Mouse (Mus musculus) heart, adult 18-20 months (tissue): ENCODE data around the gene 2210011C24Rik. TPM values are rescaled to one million over a fixed set of nuclear protein-coding genes. Genes with fewer than 3 reads are reported as not detected.
A peak's percentile ranks its signal among the peaks of the same experiment; 100 is the strongest.
"Not testable (repeated sequence)": the region's sequence is repeated elsewhere in the genome, so short reads cannot be mapped to it uniquely, and the experiment has no call there.

Experiments used
- DNase-seq, 2 experiments: peaks; one replicate each; pipeline ENCODE4 v3.0.0; 2021 to 2022; ENCODE audit warnings: mixed read lengths in 1 of 2
- total RNA-seq, 2 experiments: library from RNA; stranded (reverse); gene quantifications; 2 replicates each; pipeline ENCODE4 v1.2.3; 2021

2210011C24Rik gene
- total RNA-seq, 2 experiments from 2014 or later, result 2.0 to 3.1 TPM

DNA sequence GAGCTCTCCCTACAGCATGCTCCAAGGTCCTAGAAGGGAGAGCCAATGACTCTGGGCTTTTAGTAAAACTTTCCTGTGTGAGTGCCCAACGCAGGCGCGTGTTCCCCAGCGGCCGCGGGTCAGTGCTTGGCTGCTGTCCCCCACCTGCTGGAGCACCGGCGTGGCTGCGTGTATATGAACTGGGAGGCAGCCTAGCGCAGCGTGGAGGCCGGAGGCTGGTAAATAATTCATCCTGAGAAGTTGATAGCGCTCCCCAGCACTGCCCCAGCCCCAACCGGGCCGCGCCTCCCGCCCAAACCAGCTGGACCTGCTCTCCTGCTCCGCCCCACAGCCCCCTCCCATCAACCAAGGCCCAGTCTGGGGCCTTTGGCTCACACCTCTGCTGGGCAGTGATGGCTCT, 9.1 kb upstream of the 2210011C24Rik start, which contains the start of gene Palm3:
Gene Palm3, plus strand, starts transcription at position 376 of the 400 bp plus-strand sequence.
- no peak for DNase-seq

DNA sequence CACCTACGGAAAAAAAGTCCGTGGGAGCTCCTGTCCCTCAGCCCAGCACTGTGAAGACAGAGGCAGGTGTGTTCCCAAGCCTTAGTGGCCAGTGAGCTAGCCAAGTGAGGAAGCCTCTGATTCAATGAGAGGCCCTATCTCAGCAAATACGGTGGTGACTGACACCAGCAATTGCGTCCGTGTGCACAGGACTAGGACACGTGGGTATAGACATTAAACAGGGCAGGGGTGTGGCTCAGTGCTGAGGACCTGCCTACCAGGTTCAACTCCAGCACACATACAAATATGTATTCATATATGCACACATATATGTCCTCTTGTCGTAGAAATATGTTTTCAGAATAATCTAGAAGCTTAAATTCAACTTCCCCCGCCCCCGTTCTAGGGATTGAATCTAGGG, 7.8 kb upstream of the 2210011C24Rik start:
- DNase-seq, result no peak

DNA sequence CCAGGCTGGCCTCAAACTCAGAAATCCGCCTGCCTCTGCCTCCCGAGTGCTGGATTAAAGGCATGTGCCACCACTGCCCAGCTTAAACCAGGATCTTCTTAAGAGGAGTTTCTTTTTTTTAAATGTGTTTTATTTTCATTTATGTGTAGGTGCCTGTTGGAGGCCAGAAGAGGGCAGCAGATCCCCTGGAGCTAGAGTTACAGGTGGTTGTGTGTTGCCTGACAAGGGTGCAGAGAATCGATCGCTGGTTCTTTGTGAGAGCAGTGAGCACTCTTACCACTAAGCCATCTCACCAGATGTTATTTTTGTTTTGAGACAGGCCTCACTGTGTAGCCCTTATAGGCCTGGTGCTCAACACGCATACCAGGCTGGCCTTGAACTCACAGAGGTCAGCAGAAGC, 3.9 kb upstream of the 2210011C24Rik start:
- no peak for DNase-seq

DNA sequence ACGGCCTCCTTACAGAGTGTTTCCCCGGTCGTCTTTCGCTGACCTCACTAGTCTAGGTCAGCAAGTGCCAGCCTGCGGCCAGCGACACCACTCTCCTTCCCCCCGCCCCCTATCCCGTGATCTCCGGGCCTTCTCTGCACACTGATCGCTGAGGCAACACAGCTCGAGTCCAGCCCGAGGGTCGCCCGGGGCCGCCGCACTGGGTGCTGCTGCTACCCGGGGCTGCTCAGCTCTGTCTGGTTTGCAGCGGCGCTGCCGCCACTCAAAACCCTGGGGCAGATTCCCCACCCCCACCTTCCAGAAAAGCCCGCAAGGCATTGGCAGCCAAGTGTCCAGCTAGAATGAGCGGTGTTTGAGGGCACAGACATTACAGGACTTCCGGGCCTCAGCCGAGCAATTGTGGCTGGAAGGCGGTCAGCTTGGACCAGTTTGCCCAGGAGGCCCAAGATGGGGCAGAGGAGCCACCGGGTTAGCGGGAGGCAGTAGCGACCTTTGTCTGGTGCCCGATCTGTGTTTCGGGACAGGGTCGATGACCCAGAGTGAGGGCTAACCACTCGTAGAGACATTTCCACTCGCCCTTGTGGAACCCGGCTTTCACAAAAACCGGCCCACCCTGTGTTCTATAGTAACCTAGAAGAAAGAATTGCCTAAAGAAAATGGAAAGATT, 661 bp upstream of the 2210011C24Rik start:
- DNase-seq, result peak; percentile 32 to 37

DNA sequence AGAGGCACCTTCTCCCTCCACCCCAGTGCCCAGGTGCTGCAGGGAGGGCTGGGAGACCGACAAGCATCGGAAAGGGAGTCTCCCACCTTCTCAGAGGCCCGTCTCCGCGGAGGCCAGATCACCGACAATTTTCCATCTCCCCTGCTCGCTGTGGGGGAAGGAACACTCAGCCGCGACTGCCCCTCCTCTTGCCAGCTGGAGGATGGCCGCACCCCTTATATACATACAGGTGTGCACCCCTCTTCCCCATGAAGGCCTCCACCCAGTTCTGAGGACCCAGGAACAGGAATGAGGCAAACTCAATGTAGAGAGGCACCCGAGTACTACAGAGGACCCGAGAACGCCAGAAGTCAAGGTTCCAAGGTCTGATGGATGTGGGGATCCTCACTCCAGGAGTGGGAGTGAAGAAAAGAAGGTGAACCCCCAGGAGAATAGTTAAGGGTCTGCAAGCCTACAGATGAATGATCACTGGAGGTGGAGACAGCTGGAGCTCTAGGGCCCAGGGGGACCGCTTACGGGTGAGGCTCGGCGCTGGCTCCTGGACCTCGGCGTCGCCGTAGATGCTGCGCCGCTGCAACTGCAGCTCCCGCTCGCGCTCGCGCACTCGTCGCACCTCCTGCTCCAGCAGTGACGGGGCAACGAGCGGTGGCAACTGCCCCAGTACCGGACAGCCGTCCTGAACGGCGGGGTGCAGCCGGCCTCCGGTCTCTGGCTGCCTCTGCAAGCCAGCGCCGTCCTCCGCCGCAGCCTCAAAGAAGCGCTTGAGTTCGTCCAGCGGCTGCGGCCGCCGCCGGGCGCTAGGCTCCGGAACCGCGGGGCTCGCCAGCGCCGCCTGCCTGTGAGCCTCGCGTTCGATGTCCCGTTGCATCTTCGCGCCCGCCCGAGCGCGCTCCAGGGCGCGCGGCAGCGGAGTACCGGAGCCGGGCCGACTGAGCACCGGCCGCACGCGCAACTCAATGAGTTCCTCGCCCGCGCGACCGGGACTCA, 1.1 kb downstream of the 2210011C24Rik start:
- peak; percentile 83 to 87 for DNase-seq

DNA sequence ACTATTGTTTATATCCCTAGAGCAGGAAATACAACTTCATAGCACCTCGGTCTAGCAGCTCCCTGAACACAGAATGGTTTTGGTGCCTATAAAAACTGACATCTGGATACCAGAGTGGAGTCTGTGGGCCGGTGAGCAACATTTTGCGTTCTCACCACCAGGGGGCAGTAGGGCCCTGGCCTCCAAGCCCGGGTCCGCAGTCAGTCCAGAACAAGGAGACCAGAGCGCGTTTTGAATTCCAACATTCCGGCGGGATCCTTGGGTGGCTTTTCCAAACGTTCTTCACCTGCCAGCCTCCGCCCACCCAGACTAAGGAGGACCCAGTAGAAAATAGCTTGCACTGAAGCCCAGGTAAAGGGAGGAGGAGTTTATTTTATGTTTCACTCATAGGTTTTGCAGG, 2.1 kb downstream of the 2210011C24Rik start:
- DNase-seq, result peak; percentile 88 to 91

DNA sequence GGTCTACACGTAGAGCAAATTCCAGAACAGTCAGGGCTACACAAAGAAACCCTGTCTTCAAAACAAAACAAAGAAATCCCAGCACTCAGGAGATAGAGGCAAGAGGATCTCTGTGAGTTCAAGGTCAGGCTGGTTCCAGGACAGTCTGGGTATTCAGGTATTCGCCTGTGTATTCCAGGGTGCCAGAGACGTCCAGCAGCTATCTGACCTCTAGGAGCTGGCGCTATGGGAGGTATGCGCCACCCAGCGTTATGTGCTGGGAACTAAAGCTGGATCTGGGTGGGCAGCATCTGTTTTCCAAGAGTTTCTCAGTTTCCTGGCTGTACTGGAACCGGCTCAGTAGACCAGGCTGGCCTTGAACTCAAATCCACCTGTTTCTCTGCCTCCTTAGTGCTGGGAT, 3.6 kb downstream of the 2210011C24Rik start:
- no peak for DNase-seq

DNA sequence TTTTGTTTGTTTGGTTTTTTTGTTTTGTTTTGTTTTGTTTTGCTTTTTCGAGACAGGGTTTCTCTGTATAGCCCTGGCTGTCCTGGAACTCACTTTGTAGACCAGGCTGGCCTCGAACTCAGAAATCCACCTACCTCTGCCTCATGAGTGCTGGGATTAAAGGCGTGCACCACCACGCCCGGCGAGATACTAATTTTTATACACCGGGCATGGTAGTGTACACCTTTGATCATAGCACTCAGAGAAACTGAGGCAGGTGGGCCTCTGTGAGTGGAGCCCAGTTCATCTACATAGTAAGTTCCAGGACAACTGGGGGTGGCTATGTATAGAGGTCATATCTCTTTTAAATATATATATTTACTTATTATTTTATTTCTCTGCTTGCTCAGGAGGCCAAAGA, 6.5 kb downstream of the 2210011C24Rik start:
- DNase-seq, result not testable (repeated sequence)

DNA sequence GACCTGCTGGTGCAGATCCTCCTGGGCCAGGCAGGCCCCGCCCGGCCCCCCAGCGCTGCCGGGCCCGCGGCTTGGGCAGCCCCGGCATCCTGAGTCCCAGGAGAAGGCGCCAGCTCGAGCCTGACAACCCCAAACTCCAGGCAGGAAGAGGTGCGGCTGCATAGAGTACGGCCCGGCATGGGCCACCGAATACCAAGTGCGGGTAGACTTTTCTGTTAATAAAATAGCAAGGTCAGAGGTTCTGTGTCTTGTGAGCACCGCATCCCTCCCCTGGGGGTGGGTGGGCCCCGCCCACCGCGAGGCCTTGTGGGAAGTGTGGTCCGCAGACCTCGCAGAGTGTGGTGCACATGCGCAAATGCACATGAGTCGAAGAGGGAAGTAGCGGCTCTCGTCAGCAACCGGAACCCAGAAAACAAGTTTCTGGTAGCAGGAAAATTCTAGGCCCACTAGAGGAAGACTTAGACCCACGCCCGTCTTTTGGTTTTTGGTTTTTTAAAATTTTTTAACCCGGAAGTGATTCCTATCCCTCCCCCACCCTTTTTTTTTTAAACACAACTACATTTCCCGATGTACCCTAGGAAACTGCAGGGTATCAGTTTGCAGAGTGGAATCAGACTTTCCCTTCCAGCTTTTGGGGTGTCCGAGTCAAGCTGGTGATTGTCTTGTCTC, 7.3 kb downstream of the 2210011C24Rik start:
- peak; percentile 96 to 97 for DNase-seq

DNA sequence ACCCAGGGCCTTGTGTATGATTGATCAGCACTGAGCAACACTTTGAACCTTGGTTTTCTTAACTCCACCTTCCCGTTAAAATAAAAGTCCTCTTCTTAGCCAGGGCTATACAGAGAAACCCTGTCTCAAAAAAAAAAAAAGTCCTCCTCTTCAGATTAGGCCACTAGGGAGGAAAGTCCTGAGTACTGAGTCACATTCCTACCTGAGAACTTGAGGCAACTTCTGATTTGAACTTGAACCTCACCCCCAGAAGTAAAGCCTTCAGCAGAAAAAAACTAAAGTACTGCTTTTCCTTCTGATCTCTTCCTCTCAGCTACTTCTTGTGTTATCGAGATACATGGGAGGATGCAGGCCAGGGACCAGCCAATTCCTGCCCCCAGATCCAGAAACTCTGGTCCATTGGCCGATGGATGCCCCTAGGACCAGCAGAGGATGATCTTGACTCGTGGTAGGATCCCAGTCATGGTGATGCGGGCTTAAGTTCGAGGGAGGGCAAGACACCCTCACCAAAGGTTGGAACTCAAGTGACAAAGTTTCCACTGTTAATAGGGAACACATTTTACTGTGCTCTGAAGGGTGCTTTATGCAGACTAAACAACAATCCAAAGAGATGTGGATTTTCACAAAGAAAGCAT, 8.2 kb downstream of the 2210011C24Rik start:
- no peak for DNase-seq

DNA sequence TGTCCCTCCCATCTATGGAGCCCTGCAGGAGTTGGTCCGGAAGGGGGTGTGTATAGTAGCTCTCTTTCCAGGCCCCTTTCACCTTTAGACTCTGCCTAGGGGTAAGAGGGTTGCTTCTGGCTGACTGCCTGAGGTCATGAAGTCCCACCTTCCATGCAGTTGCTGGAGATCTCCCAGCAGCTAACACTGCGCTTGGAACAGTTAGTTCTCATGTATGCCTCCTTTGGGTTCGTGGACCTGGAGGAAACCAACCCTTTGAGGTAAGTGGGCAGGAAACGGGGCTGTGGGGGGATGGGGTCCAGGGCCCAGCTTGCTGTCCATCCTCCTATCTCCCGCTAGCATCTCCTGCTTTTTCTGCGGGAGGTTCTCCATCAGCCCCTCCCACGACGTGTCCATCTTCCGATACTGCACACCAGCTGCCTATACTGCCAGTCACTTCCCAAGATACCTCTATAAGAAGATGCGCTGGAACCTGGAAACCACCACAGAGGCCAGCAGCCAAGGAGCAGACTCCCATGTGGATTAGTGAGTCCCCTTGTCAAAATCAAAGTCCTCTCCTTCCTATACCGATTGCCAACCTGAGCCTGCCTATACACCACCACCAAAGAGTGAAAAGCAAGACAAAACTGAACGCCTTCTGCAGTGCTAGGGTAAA, 8.9 kb downstream of the 2210011C24Rik start:
- no peak for DNase-seq

DNA sequence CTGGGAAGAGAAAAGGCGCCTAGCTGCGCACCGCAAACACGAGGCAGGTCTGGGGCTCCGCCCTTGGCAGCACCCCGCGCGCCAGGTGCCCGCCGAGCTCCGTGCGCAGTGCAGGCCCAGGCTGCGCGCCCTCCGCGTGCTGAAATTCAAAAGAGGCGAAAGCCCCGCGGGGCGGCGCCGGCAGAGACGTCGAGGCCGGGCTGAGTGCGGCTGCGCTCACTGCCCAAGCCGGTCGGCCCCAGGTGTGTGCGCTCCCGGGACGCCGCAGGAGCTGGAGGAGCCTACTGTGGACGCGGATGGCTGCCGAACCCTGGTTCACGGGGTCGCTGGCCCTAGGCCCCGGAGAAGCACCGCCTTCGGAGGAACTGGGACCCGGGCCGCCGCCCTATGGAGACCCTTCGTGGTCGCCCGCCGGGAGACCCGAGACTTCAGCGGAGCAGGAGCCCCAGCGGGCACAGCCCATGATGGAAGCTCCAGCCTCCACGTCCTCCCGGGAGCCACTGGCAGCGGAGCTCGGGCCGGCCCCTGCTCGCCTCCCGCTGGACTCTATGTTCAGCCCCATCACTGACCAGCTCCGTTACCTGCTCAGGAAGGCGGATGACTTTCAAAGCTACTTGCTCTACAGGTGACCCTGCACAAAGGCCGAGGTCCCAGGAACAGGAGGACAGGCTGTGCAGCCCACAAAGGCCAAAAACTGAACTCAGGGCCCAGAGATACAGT, 10.5 kb downstream of the 2210011C24Rik start, which contains the start of gene 1700067K01Rik:
Gene 1700067K01Rik, plus strand, starts transcription at position 222 of the 720 bp plus-strand sequence.
- no peak for DNase-seq

DNA sequence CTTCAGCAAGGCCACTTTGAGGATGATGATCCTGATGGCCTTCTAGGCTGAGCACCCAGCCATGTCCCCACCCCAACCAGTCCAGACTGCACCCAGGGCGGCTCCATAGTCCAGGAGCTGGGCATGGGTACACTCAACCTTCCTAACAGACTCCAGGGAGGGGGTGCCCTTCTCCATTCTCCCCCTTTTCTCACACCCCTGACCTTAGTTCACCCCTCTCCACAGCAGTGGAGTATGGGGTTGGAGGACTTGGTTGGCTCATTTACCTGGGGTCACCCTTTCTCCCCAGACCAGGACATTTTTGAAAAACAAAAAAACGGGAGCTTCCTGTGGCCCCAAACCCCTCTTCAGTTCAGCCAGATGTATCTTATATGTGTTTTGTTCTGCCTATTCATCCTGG, 12.1 kb downstream of the 2210011C24Rik start:
- DNase-seq, result no peak

DNA sequence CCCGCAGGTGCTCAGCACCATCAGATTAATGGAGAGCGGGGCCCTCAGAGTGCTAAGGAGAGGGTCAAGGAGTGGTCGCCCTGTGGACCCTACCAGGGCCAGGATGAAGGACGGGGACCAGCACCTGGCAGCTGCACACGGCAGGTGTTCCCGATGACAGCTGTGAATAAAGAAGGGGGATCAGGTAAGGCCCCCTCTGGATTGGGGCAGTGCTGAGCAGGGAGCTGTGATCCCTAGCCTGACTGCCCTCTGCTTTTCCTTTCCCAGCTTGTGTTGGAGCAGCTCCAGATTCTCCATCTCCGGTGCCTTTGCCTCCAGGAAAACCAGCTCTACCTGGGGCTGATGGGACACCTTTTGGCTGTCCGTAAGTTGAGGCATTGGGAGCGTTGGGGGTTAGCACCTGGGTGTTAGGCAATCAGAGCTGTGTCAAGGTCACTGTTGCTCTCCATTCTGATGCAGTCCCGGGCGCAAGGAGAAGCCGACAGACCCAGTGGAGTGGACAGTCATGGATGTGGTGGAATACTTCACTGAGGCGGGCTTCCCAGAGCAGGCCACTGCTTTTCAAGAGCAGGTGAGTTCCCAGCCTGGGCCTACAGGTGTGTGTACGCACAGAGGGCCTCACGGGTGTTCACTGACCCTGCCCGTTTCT, 12.8 kb downstream of the 2210011C24Rik start:
- no peak for DNase-seq

DNA sequence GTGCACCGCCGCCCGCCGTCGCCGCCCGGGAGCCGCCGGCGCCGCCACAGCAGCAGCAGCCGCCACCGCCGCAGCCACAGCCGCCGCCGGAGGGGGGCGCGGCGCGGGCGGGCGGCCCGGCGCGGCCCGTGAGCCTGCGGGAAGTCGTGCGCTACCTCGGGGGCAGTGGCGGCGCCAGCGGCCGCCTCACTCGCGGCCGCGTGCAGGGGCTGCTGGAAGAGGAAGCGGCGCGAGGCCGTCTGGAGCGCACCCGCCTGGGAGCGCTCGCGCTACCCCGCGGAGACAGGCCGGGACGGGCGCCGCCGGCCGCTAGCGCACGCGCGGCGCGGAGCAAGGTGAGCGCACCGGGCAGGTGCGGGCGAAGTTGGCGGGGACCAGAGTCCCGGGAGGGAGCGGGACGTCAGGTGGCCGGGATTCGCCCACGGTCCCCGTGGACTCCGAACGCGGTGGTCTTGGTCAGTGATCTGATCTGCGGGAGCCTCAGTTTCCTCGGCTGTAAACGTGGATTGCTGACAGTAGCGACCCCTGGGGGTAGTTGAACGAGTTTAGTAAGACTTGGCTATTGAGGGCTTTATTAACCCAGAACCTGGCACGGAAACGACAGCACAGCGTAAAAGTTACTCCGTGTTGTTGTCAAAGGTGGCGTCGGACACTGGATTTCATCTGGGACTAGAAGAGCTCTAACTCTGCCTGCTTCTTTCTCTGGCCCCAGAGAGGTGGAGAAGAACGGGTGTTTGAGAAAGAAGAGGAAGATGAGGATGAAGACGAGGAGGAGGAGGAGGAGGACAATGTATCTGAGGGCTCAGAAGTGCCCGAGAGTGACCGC, 13.5 kb downstream of the 2210011C24Rik start:
- DNase-seq, result peak; percentile 64 to 67

DNA sequence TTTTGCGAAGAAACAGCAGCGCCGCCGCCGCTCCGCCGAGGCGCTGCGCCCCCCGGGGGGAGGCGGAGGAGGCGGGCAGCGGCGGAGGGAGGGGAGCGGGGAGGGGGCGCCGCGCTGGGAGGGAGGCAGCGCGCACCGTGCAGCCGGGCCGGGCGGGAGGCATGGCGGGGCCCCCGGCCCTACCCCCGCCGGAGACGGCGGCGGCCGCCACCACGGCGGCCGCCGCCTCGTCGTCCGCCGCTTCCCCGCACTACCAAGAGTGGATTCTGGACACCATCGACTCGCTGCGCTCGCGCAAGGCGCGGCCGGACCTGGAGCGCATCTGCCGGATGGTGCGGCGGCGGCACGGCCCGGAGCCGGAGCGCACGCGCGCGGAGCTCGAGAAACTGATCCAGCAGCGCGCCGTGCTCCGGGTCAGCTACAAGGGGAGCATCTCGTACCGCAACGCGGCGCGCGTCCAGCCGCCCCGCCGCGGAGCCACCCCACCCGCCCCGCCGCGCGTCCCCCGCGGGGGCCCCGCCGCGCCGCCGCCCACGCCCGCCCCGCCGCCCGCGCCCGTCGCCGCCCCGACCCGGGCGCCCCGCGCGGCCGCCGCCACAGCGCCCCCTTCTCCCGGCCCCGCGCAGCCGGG, 14.3 kb downstream of the 2210011C24Rik start, which contains the start of gene Samd1:
Gene Samd1, plus strand, starts transcription at position 162 of the 631 bp plus-strand sequence.
- DNase-seq, result peak; percentile 54 to 64

DNA sequence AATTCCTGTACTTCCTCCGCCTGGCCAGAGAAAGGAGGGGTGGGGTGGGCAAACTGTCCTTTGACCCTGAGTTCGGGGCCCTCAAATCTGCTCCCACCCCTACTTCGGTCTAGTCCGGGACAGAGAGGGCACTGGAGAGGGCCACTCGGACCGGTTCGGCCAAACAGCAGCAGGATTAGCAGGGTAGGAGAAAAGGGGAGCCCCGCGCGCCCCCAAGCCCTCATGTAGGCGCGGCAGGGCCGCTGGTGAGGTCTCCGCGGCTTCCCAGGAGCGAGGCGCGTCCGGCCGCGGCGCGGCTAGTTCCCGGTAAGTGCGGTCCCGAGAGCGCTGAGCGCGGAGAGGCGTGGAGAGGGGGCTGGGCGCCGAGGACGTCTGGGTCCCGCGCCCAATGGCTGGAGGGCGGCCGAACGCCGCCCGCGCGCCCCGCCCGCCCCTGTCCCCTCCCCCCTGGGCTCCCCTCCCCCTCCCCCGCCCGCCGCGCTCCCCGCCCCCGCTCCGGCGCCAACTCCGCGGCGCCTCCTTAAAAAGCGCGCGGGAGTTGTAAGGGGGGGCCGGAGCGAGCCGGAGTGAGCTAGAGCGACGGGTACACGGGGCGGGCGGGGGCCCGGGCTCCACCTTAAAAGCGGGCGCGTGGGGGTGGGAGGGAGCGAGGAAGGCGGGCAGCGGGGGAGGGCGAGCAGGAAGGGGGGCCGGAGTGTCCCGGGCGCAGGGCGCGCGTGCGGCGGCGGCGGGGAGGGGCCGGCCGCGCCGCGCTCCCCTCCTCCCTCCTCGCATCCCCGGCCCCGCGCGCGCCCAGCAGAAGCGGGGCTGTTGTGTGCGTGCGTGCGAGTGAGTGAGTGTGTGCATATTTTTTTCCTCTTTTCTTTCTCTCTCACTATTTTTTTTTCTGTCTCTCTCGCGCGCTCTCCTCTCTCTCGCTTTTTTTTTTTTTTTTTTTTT, 15.1 kb downstream of the 2210011C24Rik start:
- DNase-seq, result peak; percentile 90 to 95
